Mouse (Mus musculus): Measurements from ENCODE around the gene Evc2. TPM values are rescaled to one million over a fixed set of nuclear protein-coding genes. Genes with fewer than 3 reads are reported as not detected.

Evc2 gene
- polyA plus RNA-seq, 1 experiment from 2014 or later: 24.5 TPM

DNA sequence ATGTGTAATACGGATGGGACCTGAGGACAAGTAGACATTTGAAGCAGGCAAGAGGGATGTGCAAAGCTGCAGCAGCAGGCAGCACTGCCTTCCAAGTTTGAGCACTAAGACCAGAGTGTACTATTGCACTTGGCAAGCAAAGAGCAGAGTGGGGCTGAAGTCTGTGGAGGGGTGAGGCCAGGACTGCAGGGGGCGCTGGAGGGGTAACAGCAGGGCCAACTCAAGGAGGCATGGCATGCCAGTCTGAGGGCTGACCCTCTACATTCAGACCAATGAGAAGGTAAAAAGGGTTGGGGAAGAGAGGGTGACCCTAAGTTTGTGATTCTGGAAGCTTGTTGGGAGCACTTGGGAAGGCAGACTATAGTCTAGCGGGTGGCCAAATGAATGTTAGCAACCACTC is 45.3 kb downstream of the Evc2 start:
- DNase-seq (ENCODE audit: low spot score): no peak
- no peaks in the 10 kb centered on the region for H3K27me3 ChIP-seq (ENCODE audit: low read depth, poor library complexity, severe bottlenecking)
- no peaks in the 10 kb centered on the region for H3K4me1 ChIP-seq
- H3K9me3 ChIP-seq (replicated peaks): no peaks in the 10 kb centered on the region
- no peak overlapping the region for H3K27ac ChIP-seq
- no peak overlapping the region for H3K4me3 ChIP-seq
- 84% methylated on average over 3 of the region's 3 CpGs for WGBS
- peaks cover 96% of the 10 kb centered on the region for H3K36me3 ChIP-seq

DNA sequence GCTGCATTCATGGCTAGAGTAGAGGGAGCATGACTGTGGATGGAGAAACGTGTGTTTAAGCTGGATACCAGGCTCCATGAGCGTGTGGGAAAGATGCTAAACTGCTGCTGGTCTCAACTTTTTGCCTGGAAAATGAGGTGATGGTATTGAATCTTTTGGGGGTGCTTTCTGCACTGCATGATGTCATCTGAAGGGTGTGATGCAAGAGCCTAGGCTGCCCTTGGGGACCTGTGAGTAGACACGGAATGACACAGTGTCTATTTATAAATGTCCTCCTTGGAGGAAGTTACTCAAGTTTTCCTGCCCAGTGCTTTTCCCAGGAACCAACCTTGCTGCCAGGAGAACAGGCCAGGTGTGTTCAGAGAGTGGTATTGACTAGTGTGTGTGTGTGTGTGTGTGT is 50.3 kb downstream of the Evc2 start:
- H3K4me3 ChIP-seq: no peak overlapping the region
- WGBS: 91% methylated on average over 3 of the region's 3 CpGs
- no peak overlapping the region for H3K27ac ChIP-seq
- H3K36me3 ChIP-seq: peaks cover 86% of the 10 kb centered on the region
- no peak for DNase-seq (ENCODE audit: low spot score)
- peaks cover 6% of the 10 kb centered on the region for H3K4me1 ChIP-seq
- H3K9me3 ChIP-seq (replicated peaks): no peaks in the 10 kb centered on the region
- H3K27me3 ChIP-seq (ENCODE audit: low read depth, poor library complexity, severe bottlenecking): no peaks in the 10 kb centered on the region

DNA sequence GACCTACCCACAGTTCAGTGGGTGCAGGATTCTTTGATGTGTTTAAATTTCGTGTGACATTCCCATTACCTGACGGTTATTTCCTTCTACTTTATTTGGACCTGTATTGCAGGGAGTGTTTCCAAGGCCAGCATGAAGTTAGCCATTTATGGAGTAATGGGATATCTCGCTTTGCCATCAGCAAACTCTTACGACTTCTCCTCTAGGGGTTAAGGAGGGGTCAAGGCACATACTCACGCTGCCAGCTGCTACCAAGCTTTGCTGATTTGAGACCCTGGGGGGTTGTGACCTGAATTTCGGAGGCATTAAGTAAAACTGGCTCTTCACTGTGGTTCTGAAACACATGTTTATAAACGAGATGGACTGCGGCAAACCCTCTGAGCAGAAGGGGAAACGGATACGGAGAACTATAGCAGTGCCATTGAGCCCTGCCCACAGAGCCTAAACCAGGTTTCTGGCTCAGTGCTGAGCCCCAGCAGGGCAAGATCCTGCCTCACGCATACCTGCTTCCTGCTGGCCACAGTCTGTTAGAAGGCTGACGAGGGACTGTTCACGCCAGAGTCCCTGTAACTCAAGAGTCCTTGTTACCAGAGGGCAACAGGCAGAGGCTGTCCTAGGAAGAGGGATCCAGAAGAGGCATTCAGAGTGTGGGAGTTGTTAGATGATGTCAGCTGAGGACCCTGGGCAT is 51.7 kb downstream of the Evc2 start:
- DNase-seq (ENCODE audit: low spot score): no peak
- WGBS: 66% methylated on average over 13 of the region's 13 CpGs
- Histone ChIP-seq H3K4me3 (no peak overlapping the region), H3K27me3 (ENCODE audit: low read depth, poor library complexity, severe bottlenecking) (no peaks in the 10 kb centered on the region), H3K4me1 (peaks cover 7% of the 10 kb centered on the region), H3K27ac (no peak overlapping the region), H3K36me3 (peaks cover 81% of the 10 kb centered on the region), H3K9me3 (replicated peaks) (no peaks in the 10 kb centered on the region)

DNA sequence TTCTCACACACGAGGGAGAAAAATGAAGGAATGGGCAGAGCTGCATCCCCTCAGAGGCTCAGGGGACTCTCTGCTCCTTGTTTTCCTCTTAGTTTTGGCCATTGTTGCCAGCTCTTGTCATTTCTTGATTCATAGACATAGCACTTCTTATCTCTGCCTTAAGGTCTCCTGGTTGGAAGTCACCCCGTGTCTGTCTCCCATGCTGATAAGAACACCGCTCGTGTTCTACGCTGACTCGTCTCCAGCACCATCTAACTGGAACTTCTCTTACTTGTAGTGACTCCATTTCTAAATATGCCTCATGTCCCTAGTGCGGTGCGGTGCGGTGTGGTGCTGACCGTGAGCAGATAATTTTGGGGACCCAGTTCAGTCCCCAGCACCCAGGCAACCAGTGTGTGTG is 52.6 kb downstream of the Evc2 start:
- no peak overlapping the region for H3K4me3 ChIP-seq
- no peaks in the 10 kb centered on the region for H3K9me3 ChIP-seq (replicated peaks)
- H3K36me3 ChIP-seq: peaks cover 81% of the 10 kb centered on the region
- no peaks in the 10 kb centered on the region for H3K27me3 ChIP-seq (ENCODE audit: low read depth, poor library complexity, severe bottlenecking)
- 91% methylated on average over 10 of the region's 10 CpGs for WGBS
- no peak overlapping the region for H3K27ac ChIP-seq
- DNase-seq (ENCODE audit: low spot score): no peak
- peaks cover 13% of the 10 kb centered on the region for H3K4me1 ChIP-seq

DNA sequence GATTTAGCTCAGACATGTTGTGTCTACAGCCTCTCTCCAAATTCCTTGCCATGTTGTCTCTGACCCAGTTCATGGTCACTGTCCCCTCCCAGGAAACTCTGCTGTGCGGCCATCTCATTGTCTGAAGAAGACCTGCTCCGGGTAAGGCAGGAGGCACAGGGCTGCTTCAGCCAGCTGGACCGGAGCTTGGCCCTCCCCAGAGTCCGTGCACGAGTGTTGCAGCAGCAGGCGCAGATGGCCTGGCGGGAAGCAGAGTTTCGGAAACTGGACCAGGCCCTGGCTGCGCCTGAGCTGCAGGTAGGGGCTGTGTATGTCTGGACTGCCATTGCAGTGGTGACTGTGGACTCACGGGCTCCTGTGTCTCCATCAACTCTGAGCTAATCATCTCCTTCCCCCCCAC is 53.6 kb downstream of the Evc2 start:
- H3K4me3 ChIP-seq: no peak overlapping the region
- H3K27ac ChIP-seq: no peak overlapping the region
- peaks cover 81% of the 10 kb centered on the region for H3K36me3 ChIP-seq
- no peak for DNase-seq (ENCODE audit: low spot score)
- no peaks in the 10 kb centered on the region for H3K9me3 ChIP-seq (replicated peaks)
- H3K27me3 ChIP-seq (ENCODE audit: low read depth, poor library complexity, severe bottlenecking): no peaks in the 10 kb centered on the region
- 92% methylated on average over 10 of the region's 10 CpGs for WGBS
- peaks cover 13% of the 10 kb centered on the region for H3K4me1 ChIP-seq

DNA sequence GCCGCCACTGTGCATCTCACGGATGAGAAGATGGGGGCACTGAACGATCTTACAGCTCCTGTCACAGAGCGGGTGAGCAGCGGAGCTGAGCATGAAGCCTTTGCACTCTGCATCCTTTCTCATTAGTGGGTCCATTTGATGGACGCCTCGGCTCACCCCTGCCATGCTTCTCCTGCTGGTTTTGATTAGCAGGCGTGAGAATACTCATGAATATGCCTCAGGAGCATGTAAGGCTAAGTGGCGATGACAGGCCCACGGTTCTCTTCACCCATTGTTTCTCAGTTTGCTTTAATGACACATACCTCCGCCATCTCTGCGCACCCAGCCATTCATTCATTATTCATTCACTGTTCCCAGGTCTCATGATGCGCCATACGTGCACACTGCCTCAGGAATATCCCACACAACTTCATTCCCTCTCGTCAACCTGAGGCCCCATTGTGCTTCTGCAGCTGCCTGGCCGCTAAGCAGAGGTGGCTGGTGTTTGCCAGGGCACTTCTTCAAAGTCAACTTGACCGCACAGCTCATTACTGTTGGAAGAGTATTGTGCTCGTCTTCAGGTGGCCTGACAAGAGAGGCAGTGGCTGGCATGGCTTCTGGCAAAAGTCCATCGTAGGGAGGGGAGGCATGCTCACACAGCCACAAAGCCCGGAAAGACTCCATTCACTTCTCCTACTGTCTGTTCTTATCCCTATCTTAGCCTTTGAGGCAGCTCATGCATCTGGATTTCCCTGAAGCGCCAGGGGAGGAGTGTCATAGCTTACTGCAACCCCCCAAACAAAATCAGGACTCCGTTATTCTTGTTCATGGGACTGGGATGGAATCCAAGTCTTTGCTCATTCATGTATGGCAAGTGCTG is 57.1 kb downstream of the Evc2 start:
- Histone ChIP-seq H3K36me3 (peaks cover 78% of the 10 kb centered on the region), H3K4me3 (no peak overlapping the region), H3K9me3 (replicated peaks) (no peaks in the 10 kb centered on the region), H3K27me3 (ENCODE audit: low read depth, poor library complexity, severe bottlenecking) (no peaks in the 10 kb centered on the region), H3K4me1 (peaks cover 7% of the 10 kb centered on the region), H3K27ac (no peak overlapping the region)
- WGBS: 84% methylated on average over 22 of the region's 22 CpGs
- no peak for DNase-seq (ENCODE audit: low spot score)

DNA sequence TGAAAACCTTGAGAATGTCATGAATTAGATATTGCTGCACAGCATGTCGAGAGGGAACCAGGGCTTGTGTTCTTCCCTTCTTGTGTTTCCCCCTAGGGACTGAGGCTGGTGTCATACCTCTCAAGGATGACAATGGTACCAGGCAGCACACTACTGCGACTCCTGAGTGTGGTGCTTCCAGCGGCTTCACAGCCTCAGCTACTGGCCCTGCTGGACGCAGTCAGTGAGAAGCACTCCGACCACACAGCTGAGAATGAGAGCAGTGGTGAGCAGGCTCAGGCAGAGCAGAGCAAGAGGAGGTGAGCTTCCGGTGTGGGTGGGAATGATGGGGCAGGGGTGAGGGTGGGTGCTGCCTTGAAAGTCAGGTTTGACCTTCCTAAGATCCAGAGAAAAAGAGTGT is 80.7 kb downstream of the Evc2 start:
- Histone ChIP-seq H3K4me3 (no peak overlapping the region), H3K27ac (no peak overlapping the region), H3K27me3 (ENCODE audit: low read depth, poor library complexity, severe bottlenecking) (no peaks in the 10 kb centered on the region), H3K4me1 (no peaks in the 10 kb centered on the region), H3K36me3 (peaks cover 63% of the 10 kb centered on the region), H3K9me3 (replicated peaks) (no peaks in the 10 kb centered on the region)
- DNase-seq (ENCODE audit: low spot score): no peak
- 91% methylated on average over 6 of the region's 6 CpGs for WGBS

DNA sequence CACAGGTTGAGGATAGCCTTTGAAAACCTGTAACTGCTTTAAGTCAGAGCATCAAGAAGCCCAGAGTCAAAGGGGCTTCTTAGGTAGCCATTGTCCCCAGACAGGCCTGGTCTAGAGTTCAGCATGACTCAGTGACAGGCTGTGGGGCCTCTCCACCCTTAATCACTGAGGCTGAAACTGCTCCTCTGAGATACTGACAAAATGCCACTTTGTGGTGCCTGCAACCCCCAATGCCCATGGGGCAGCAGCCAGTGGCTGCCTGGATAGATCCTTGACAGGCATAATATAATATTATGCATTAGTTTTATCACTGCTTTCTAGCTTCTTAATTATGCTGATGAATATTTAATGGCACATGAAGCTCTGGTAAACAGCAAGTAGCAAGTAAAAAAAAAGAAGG is 88.9 kb downstream of the Evc2 start:
- Histone ChIP-seq H3K36me3 (peaks cover 37% of the 10 kb centered on the region), H3K4me1 (no peaks in the 10 kb centered on the region), H3K27me3 (ENCODE audit: low read depth, poor library complexity, severe bottlenecking) (no peaks in the 10 kb centered on the region), H3K4me3 (no peak overlapping the region), H3K27ac (no peak overlapping the region), H3K9me3 (replicated peaks) (no peaks in the 10 kb centered on the region)
- DNase-seq (ENCODE audit: low spot score): no peak

DNA sequence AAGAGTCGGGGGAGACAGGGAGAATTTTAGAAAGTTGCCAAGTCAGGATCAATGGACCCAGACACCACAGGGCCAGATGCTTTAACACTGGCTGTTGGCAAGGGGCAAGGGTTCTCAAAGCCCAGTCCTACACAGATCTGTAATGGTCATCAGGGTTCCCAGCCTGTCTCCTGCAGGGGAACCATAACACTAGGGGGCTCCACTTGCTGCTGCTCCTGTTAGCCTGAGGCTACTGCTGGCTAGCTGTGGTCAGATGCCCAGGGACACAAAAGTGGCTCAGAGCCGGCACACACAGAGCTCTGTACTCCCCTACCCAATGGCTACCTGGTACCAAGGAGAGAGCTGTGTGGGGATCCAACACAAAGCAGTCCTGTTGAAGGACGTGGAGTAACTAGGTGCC is 97.1 kb downstream of the Evc2 start:
- Histone ChIP-seq H3K36me3 (no peaks in the 10 kb centered on the region), H3K9me3 (replicated peaks) (no peaks in the 10 kb centered on the region), H3K27ac (no peak overlapping the region), H3K4me3 (no peak overlapping the region), H3K4me1 (no peaks in the 10 kb centered on the region), H3K27me3 (ENCODE audit: low read depth, poor library complexity, severe bottlenecking) (no peaks in the 10 kb centered on the region)
- 80% methylated on average over 3 of the region's 3 CpGs for WGBS
- DNase-seq (ENCODE audit: low spot score): no peak

DNA sequence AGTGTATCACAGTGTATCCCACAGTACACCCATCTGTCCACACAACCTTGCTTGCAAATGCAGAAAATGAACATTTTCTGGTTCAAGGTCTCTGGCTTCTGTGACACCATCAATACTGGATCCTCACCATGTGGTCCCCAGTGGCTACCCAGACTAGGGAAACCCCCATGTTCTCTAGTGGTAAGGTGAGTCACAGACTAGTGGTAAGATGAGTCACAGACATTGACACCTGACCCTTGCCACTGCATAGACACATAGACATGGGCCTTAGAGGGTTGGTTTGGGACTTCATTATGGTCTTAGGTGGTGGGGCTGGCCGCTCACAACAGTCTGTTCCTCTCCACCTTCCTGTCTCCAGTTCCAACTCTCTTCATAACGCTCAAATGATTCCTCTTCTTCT is 104.5 kb downstream of the Evc2 start:
- H3K27me3 ChIP-seq (ENCODE audit: low read depth, poor library complexity, severe bottlenecking): no peaks in the 10 kb centered on the region
- no peak overlapping the region for H3K27ac ChIP-seq
- no peaks in the 10 kb centered on the region for H3K36me3 ChIP-seq
- no peaks in the 10 kb centered on the region for H3K9me3 ChIP-seq (replicated peaks)
- H3K4me3 ChIP-seq: no peak overlapping the region
- H3K4me1 ChIP-seq: no peaks in the 10 kb centered on the region
- DNase-seq (ENCODE audit: low spot score): no peak
- 84% methylated on average over 2 of the region's 2 CpGs for WGBS

DNA sequence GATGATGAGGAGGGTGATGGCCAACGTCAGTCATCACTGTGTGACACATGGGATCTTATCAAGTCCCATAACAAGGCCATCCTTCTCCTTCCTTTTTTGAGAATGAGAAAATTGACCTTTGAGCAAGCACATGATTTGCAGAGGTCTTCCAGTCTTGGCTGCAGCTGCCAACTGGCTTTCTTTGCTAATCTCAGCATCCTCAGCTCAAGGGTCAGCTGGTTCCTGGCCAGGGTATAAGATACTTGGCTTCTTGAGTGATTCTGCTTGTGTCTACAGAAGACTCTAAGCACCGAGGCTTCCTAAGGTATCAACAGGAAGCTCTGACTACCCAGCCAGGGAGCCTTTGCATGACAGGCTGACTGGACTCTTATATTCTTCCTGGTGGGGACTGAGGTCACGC is 109.2 kb downstream of the Evc2 start:
- Histone ChIP-seq H3K27me3 (ENCODE audit: low read depth, poor library complexity, severe bottlenecking) (no peaks in the 10 kb centered on the region), H3K4me1 (no peaks in the 10 kb centered on the region), H3K4me3 (no peak overlapping the region), H3K27ac (no peak overlapping the region), H3K36me3 (no peaks in the 10 kb centered on the region), H3K9me3 (replicated peaks) (no peaks in the 10 kb centered on the region)
- no peak for DNase-seq (ENCODE audit: low spot score)
- 83% methylated on average over 3 of the region's 3 CpGs for WGBS

DNA sequence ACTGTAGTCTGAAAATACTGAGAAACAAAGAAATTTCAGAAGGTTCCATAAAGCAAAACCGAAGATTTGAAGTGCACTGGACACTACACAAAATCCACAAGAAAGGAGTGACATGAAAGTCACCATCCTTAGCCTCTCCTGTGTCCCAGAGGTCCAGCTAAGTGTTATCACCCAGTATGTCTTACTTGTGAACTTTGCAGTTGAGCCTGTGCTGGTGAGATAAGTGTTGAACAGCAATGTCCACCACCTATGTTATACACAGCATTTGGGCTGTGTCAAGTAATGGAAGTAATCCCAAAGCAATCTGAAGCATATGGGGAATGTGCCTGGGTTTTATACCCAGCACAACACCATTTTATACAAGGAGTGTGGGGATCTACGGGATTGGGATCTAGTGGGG is 118.3 kb downstream of the Evc2 start:
- Histone ChIP-seq H3K27ac (no peak overlapping the region), H3K4me1 (no peaks in the 10 kb centered on the region), H3K36me3 (no peaks in the 10 kb centered on the region), H3K9me3 (replicated peaks) (no peaks in the 10 kb centered on the region), H3K4me3 (no peak overlapping the region), H3K27me3 (ENCODE audit: low read depth, poor library complexity, severe bottlenecking) (no peaks in the 10 kb centered on the region)
- DNase-seq (ENCODE audit: low spot score): no peak
- WGBS: 79% methylated on average over 2 of the region's 2 CpGs

DNA sequence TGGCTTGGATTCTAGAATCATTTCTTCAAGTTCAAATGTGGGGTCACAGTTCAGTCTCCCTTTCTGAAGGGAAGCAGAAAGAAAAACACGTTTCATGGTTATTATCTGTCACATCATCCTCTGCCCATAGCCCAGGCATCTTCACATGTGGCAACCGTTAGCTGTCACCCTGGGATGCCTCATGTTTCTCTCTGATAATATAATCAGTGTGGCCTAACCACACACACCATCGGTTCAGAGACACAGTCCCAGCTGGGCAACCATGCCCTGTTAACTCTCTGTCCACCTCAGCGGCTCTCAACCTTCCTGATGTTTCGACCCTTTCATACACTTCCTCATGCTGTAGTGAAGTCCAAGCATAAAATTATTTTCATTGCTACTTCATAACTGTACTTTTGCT is 118.9 kb downstream of the Evc2 start:
- 83% methylated on average over 5 of the region's 5 CpGs for WGBS

More for the DNA sequence above, 118.9 kb downstream of the Evc2 start:
- H3K4me1 ChIP-seq: no peaks in the 10 kb centered on the region
- no peak overlapping the region for H3K4me3 ChIP-seq
- no peaks in the 10 kb centered on the region for H3K27me3 ChIP-seq (ENCODE audit: low read depth, poor library complexity, severe bottlenecking)
- no peak overlapping the region for H3K27ac ChIP-seq
- no peaks in the 10 kb centered on the region for H3K36me3 ChIP-seq
- no peak for DNase-seq (ENCODE audit: low spot score)
- H3K9me3 ChIP-seq (replicated peaks): no peaks in the 10 kb centered on the region
